Mouse (Mus musculus) hindbrain, embryonic 12.5 days (tissue): ENCODE data around the gene Rasgrp4. TPM values are rescaled to one million over a fixed set of nuclear protein-coding genes. Genes with fewer than 3 reads are reported as not detected.

Source experiments
- ATAC-seq: fragments of 200-750 bp; cut with Nextera tagmentation; 2 replicates; pipeline ENCODE4 v1.8.0; 2017; ENCODE audit warnings: moderate TSS enrichment; ENCODE audit not compliant: low FRiP score
- H3K27ac ChIP-seq: fragments of 300-500 bp; sonication (generic); 2 replicates; pipeline ENCODE4 v1.5.1; 2016; ENCODE audit warnings: mild to moderate bottlenecking
- H3K27me3 ChIP-seq: fragments of 300-500 bp; sonication (generic); 2 replicates; pipeline ENCODE4 v1.6.1; 2016; ENCODE audit warnings: mild to moderate bottlenecking
- H3K36me3 ChIP-seq: fragments of 300-500 bp; sonication (generic); 2 replicates; pipeline ENCODE4 v1.6.1; 2016; ENCODE audit warnings: mild to moderate bottlenecking
- H3K4me1 ChIP-seq: fragments of 300-500 bp; sonication (generic); 2 replicates; pipeline ENCODE4 v1.6.1; 2016
- H3K4me2 ChIP-seq: fragments of 300-500 bp; sonication (generic); replicated peaks from 2 replicates; pipeline ENCODE4 v1.6.1; 2016; ENCODE audit warnings: mild to moderate bottlenecking
- H3K4me3 ChIP-seq: fragments of 300-500 bp; sonication (generic); 2 replicates; pipeline ENCODE4 v1.5.1; 2016; ENCODE audit warnings: mild to moderate bottlenecking
- H3K9ac ChIP-seq: fragments of 300-500 bp; sonication (generic); 2 replicates; pipeline ENCODE4 v1.6.1; 2016; ENCODE audit warnings: mild to moderate bottlenecking, moderate library complexity
- H3K9me3 ChIP-seq: fragments of 300-500 bp; sonication (generic); replicated peaks from 2 replicates; pipeline ENCODE4 v1.6.1; 2016; ENCODE audit warnings: mild to moderate bottlenecking
- WGBS: fragments of 180-500 bp; shearing (Covaris S2); methylation state at CpG from one replicate; pipeline ENCODE4 v1.1.7; 2016; 5-methylcytosine and 5-hydroxymethylcytosine counted together
- polyA plus RNA-seq: library from polyadenylated mRNA; unstranded; fragments of >200 nt; fragmentation: Nextera tagmentation; extraction: Ambion mirVana; gene quantifications from 2 replicates; pipeline ENCODE4 v1.2.1, GENCODE M21; 2016

Gene Rasgrp4
- 0.46 and 1.1 TPM in 2 replicates for polyA plus RNA-seq

DNA sequence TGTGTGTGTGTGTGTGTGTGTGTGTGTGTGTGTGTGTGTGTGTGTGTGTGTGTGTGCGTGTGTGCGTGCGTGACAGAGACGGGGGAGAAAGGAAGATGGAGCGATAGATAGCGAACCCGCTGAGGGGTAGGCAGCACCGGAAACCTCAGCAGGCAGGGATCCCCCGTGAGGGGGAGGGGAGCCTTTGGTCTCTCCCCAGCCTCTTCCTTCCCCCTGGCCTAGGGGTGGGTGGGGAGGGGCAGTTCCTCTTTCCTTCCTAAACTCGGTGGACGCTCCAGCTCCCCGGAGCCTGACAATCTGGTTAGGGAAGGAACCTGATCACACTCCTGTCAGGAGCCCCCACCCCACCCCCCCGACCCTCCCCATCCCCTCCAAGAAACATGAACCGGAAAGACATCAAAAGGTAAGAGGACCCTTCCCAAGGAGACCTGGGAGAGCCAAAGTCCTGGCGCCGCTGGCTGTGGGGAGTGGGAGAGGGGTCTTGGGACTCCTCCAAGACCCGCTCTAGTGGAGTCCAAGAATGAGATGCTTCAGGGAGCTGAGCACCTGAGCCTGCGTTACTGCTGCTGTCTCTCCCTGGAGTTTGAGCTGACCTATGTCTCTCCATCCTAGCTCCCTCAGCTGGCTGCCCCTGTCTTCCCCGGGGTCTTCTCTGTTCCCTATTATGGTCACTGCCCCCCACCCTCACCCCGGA, at the start of gene Rasgrp4:
TSS of gene Rasgrp4 (plus strand) at position 159 of the 694 bp plus-strand sequence.
- Histone ChIP-seq H3K4me2 (peak within 1 kb of the TSS; percentile 47), H3K9me3 (no peaks in the 10 kb centered on the region), H3K27me3 (peaks cover 28% of the 10 kb centered on the region), H3K36me3 (no peaks in the 10 kb centered on the region), H3K27ac (no peak within 1 kb of the TSS), H3K9ac (no peak within 1 kb of the TSS; the same call in none of the 2 replicates), H3K4me1 (peaks cover 9% of the 10 kb centered on the region; the same call in 1 of the 2 replicates), H3K4me3 (peak within 1 kb of the TSS; percentile 19)
- 1% methylated on average over 12 of the region's 20 CpGs for WGBS
- no peak for ATAC-seq

DNA sequence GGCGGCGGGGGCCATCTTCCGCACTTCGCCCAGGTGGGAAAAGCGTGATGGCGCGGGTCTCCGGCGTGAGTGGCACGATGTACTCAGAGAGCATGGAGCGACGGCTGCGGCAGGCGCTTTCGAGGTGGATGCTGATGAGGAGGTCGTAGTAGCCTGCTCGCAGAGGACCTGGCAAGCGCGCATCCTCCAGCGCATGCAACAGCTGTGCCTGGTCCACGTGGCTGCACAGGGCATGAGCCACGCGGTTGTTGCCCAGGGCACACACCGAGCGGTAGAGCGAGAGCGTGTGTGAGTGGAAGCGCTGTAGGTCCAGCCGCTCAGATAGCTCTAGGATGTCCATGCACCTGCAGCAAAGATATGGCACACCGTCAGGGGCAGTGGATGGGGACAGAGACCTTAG, 48.7 kb upstream of the Rasgrp4 start:
- no peak for ATAC-seq
- Histone ChIP-seq H3K4me1 (no peaks in the 10 kb centered on the region), H3K9ac (no peak overlapping the region), H3K9me3 (no peaks in the 10 kb centered on the region), H3K4me3 (no peak overlapping the region), H3K36me3 (no peaks in the 10 kb centered on the region), H3K27ac (no peak overlapping the region), H3K4me2 (no peak overlapping the region), H3K27me3 (peaks cover 3% of the 10 kb centered on the region)
- WGBS: 88% methylated on average over 30 of the region's 30 CpGs

DNA sequence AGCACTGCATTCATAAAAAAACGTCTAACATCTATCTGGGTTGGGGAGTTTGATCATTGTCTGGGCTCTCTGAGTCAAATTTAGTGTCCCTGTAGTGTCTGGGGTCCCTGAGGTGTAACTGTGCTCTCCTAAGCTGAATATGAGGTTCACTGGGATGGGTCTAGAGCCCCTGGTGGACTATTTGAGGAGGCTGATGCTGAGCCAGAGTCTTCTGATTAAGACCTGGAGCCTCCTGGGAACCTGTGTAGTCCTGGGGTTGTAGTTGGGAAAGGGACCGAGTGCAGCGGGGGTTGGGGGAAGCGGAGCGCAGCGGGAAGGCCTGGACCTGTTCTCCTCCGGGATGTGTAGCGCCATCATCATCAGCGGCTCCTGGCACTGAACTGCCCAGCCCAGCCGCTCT, 47.7 kb upstream of the Rasgrp4 start:
- Histone ChIP-seq H3K27me3 (peaks cover 3% of the 10 kb centered on the region), H3K27ac (no peak overlapping the region), H3K4me1 (no peaks in the 10 kb centered on the region), H3K4me2 (no peak overlapping the region), H3K9ac (no peak overlapping the region), H3K9me3 (no peaks in the 10 kb centered on the region), H3K36me3 (no peaks in the 10 kb centered on the region), H3K4me3 (no peak overlapping the region)
- no peak for ATAC-seq
- WGBS: 84% methylated on average over 10 of the region's 10 CpGs

DNA sequence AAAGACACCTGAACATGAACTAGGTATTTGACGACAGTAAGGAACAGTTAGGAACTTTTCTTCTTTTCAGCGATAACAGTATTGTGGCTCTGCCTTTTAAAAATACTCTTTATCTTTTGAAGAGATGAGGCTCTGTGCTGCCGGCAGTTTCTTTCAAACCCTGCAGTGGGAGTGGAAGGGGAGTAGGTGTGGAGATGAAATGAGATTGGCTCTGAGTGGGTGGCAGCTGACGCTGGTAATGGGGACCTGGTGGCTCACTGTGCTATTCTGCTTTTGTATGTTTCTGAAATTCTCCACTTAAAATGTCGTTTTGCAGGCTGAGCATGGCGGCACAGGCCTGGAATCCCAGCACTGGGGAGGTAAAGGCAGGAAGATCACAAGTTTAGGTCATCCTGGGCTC, 45.8 kb upstream of the Rasgrp4 start:
- Histone ChIP-seq H3K4me2 (no peak overlapping the region), H3K36me3 (no peaks in the 10 kb centered on the region), H3K9me3 (no peaks in the 10 kb centered on the region), H3K27ac (no peak overlapping the region), H3K4me3 (no peak overlapping the region), H3K27me3 (peaks cover 3% of the 10 kb centered on the region), H3K9ac (no peak overlapping the region), H3K4me1 (no peaks in the 10 kb centered on the region)
- no peak for ATAC-seq
- WGBS: 76% methylated on average over 6 of the region's 6 CpGs

DNA sequence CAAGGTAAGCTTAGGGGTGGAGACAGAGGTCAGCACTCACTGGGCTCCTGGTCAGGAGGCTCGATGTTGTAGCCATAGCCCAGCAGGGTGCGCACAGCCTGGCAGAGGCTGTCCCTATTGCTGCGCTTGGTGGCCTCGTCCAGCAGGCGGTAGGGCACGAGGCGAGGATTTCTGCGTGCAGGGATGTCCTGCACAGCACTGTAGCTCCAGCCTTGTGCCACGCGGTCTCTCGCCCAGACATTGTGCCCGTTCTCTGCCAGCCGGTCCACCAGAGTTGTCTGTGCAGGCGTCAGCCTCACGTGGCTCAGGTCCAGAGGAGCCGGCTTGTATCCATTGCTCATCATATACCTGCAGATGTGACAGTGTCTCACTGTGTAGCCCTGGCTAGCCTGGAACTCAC, 37.5 kb upstream of the Rasgrp4 start:
- Histone ChIP-seq H3K4me3 (no peak overlapping the region), H3K27ac (no peak overlapping the region), H3K9ac (no peak overlapping the region), H3K9me3 (no peaks in the 10 kb centered on the region), H3K36me3 (no peaks in the 10 kb centered on the region), H3K27me3 (no peaks in the 10 kb centered on the region), H3K4me2 (no peak overlapping the region), H3K4me1 (no peaks in the 10 kb centered on the region)
- 85% methylated on average over 16 of the region's 16 CpGs for WGBS
- no peak for ATAC-seq

DNA sequence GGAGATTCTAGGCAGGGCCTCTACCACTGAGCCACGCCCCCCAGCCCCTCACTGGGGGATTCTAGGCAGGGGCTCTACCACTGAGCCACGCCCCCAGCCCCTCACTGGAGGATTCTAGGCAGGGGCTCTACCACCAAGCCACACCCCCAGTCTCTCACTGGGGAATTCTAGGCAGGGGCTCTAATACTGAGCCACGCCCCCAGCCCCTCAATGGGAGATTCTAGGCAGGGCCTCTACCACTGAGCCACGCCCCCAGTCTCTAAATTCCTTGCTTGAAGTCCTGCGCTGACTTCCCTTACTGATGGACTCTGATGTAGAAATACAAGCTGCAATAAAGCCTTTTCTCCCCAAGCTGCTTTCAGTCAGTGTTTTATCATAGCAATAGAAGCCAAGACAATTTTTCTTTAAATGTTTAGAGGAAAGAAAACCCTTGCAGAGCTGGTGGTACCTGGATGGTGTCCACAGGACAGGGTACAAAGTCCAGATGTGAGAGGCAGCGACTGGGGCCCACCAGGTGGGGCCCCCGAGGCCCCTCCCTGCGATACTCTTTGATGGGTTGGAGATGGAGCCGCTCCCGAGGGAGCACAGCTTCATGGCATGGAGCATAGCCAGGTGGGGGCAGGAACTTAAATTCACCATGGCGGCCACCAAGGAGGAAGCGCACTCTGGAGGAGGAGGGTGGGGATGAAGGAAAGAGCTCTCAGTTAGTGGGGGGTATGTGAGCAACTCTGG, 33.2 kb upstream of the Rasgrp4 start:
- WGBS: 94% methylated on average over 12 of the region's 12 CpGs
- no peaks in the 10 kb centered on the region for H3K4me1 ChIP-seq
- no peak overlapping the region for H3K27ac ChIP-seq
- no peaks in the 10 kb centered on the region for H3K9me3 ChIP-seq
- H3K4me2 ChIP-seq: no peak overlapping the region
- H3K36me3 ChIP-seq: no peaks in the 10 kb centered on the region
- H3K9ac ChIP-seq: no peak overlapping the region
- no peak for ATAC-seq
- H3K4me3 ChIP-seq: no peak overlapping the region
- H3K27me3 ChIP-seq: no peaks in the 10 kb centered on the region

DNA sequence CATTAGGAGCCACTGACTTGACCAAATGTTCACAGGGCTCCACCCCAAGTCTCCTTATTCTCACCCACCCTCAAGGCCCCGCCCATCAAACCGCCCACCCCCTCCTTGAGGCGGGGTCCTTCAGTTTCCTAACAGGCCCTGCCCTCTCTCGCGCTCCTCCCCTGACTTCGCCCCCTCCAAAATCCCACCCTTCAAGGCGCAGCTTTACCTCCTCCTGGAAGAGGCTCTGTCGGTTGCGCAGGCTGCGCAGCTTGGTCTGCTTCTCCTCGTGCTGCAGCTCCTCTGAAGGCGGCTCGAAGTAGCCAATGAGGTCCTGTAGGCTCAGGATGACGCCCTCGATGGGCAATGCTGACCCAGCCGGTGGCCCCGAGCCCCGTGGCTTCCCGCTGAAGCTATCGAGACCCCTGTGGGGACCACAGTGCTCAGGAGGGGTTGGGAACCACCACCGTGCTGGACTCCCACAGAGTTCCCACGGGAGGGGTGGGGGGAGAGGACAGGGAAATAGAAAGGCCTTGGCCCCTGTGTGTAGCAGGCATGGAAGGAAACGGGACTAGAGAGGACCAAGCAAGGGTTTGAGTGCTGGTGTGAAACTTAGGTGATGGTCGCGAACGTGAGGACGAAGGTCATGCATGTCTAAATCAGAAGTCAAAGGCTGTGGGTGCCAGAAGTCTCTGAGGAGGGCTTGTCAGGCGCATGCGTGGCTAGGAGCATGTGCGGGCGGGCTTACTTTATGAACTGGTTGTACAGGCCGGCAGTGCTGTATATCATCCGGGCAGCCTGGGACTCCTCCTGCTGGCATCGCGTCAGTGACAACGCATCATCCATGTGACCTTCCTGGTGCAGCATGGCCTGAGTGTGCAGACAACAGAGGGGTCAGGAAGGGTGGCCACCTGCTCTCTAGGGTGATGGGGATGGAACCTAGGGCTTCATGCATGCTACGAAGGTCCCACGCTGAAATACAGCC, 25.4 kb upstream of the Rasgrp4 start:
- H3K4me1 ChIP-seq: peaks cover 8% of the 10 kb centered on the region
- no peak for ATAC-seq
- peak overlapping the region; percentile 19; the same call in 1 of the 2 replicates for H3K4me3 ChIP-seq
- H3K27me3 ChIP-seq: peaks cover 8% of the 10 kb centered on the region
- no peak overlapping the region for H3K27ac ChIP-seq
- no peaks in the 10 kb centered on the region for H3K9me3 ChIP-seq
- WGBS: 28% methylated on average over 38 of the region's 38 CpGs
- no peaks in the 10 kb centered on the region for H3K36me3 ChIP-seq
- H3K4me2 ChIP-seq: peak overlapping the region; percentile 44
- H3K9ac ChIP-seq: peak overlapping the region; percentile 42

DNA sequence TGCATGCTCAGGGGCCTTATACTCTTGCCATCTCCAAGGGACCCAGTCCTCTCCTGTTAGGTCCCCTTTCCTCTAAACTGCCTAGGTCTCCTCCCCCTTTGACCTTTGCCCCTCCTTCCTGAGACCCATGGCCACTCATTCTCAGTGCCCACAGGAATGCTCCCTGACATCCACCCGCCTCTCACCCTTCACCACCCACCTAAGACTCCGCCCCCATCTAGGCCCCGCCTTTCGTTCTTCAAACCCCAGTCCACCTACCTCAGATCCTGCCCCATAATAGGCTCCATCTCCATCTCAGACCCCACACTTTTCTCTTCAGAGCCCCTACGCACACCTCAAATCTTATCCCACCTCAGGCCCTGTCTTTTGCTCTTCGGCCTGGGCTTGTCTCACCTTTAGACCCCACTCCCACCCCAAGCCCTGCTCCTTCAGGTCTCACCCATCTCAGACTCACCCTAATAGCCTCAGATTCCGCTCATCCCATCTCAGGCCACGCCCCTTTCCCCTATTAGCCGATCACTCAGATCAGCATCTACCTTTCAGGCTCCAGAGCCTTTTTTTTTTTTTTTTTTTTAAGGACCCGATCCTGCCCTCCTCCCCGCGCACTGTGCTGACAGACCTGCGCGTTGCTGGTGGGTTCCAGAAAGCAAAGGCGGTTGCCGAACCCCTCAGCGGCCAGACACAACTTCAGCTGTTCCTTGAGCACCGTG, 16.4 kb upstream of the Rasgrp4 start:
- H3K9ac ChIP-seq: no peak overlapping the region
- no peak overlapping the region for H3K27ac ChIP-seq
- H3K9me3 ChIP-seq: no peaks in the 10 kb centered on the region
- ATAC-seq: no peak
- no peaks in the 10 kb centered on the region for H3K27me3 ChIP-seq
- H3K4me3 ChIP-seq: no peak overlapping the region
- H3K4me2 ChIP-seq: no peak overlapping the region
- no peaks in the 10 kb centered on the region for H3K36me3 ChIP-seq
- 14% methylated on average over 18 of the region's 18 CpGs for WGBS
- 0 out of 2 replicates have a peak, but pooled peaks cover 3% of the 10 kb centered on the region for H3K4me1 ChIP-seq

DNA sequence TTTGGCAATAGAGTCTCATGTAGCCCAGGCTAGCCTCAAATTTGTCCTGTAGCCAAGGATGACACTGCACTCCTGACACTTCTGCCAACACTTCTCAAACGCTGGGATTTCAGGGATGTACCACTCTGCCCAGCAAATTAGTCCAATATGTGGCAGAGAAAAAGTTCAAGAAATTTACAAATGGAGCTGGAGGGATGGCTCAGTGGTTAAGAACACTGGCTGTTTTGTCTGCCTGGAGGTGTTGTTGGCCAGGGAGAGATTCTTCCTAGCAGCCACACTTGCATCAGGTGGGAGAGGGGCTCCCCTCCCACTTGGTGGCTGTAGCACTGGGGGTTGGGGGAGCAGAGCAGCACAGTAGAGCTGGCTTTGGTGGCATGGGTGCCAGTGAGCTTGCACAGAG, 15.1 kb upstream of the Rasgrp4 start:
- H3K9ac ChIP-seq: no peak overlapping the region
- ATAC-seq: no peak
- WGBS: 79% methylated on average over 1 of the region's 1 CpGs
- no peaks in the 10 kb centered on the region; the same call in 1 of the 2 replicates for H3K27me3 ChIP-seq
- H3K36me3 ChIP-seq: no peaks in the 10 kb centered on the region
- no peak overlapping the region for H3K4me3 ChIP-seq
- H3K9me3 ChIP-seq: no peaks in the 10 kb centered on the region
- no peak overlapping the region for H3K27ac ChIP-seq
- no peak overlapping the region for H3K4me2 ChIP-seq
- peaks cover 8% of the 10 kb centered on the region; the same call in 1 of the 2 replicates for H3K4me1 ChIP-seq

DNA sequence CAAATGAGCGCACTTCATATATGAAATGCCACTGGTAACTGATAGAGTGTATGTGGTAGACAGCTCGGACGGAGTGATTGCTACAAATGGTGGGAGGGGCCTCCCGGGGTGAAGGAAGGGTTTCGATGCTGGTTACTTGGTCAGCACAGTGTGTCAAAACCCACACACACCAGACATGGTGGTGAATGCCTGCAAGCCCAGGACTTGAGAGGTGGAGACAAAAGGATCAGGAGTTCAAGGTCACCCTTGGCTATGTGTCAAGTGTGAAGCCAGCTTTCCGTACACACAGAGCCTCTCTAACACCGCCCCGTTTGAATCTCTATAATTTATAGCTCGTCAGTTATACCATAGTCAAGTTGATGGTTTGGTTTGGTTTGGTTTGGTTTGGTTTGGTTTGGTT, 11.8 kb upstream of the Rasgrp4 start:
- Histone ChIP-seq H3K4me3 (no peak overlapping the region), H3K9ac (no peak overlapping the region), H3K27me3 (no peaks in the 10 kb centered on the region; the same call in 1 of the 2 replicates), H3K4me2 (no peak overlapping the region), H3K9me3 (no peaks in the 10 kb centered on the region), H3K36me3 (no peaks in the 10 kb centered on the region), H3K4me1 (peaks cover 14% of the 10 kb centered on the region), H3K27ac (no peak overlapping the region)
- 93% methylated on average over 9 of the region's 9 CpGs for WGBS
- no peak for ATAC-seq

DNA sequence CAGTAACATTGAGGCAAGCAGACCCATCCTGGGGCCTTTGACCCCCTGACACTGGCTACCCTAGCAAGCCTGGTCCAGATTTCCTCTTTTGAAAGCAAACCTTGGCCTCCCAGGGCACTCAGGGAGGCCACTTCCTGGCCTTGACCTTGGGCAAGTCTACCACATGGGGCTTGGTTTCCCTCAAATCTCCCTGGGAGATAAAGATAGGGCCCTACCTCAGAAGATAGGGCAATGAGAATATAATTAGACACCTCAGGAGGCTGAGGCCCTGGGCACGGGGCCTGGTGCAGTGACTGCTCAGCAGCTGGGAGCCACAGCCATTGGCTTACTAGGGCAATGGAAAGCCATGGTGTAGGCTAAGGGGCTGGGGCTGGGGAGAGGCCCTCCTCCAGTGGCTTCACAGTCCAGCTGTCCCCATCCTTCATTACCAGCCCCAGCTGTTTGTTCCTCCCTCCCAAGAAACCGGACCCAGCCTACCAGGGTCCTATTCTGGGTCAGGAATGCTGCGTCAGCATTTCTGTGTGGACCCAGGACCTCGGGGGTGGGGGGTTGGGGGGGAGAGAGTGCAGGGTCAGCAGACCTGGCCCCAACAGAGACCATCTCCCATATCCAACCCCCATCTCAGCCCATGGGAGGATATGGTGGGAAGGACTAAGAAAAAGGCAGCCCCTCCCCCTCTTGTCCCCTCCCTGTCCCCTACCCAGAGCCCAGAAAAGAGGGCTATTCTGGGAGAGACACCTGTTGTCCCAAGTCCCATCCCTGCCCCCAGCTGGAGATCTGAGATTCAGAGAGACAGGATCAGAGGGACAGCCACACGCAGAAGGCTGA, 10.9 kb upstream of the Rasgrp4 start:
- Histone ChIP-seq H3K4me3 (no peak overlapping the region), H3K27ac (no peak overlapping the region), H3K27me3 (no peaks in the 10 kb centered on the region; the same call in 1 of the 2 replicates), H3K4me1 (peaks cover 11% of the 10 kb centered on the region), H3K36me3 (no peaks in the 10 kb centered on the region), H3K4me2 (peak overlapping the region; percentile 68; the same call in 1 of the 2 replicates), H3K9ac (no peak overlapping the region), H3K9me3 (no peaks in the 10 kb centered on the region)
- no peak for ATAC-seq
- 57% methylated on average over 5 of the region's 5 CpGs for WGBS
